Mouse (Mus musculus): Measurements from ENCODE around the gene Apoe.

The Apoe gene

DNA sequence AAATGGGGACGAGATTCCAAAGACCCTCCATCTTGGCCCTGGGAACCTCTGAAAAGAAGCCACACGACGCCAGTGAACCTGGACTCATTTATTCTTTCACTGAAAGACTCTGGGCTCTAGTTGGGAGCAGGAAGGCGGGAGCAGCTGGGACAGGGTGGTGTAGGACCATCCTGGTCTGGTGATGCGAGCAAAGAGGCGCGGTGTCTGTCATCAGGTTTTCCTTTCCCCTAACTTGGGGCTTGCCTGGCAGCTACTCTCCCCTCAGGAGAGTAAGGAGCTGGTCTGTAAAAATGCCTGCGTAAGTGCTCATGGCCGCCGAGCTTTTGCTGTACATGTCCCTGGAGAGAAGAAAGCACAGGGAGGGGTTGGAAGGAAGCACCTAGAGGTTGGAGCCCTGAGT, 27.5 kb downstream of the Apoe start:
- no peaks in the 10 kb centered on the region for H3K36me3 ChIP-seq (ENCODE audit: control insufficient read depth, insufficient read depth, low read length, poor library complexity, severe bottlenecking)
- no peaks in the 10 kb centered on the region for H3K27me3 ChIP-seq (ENCODE audit: control insufficient read depth, insufficient read depth, low read length, poor library complexity, severe bottlenecking)
- DNase-seq (ENCODE audit: low read depth, low spot score): no peak

DNA sequence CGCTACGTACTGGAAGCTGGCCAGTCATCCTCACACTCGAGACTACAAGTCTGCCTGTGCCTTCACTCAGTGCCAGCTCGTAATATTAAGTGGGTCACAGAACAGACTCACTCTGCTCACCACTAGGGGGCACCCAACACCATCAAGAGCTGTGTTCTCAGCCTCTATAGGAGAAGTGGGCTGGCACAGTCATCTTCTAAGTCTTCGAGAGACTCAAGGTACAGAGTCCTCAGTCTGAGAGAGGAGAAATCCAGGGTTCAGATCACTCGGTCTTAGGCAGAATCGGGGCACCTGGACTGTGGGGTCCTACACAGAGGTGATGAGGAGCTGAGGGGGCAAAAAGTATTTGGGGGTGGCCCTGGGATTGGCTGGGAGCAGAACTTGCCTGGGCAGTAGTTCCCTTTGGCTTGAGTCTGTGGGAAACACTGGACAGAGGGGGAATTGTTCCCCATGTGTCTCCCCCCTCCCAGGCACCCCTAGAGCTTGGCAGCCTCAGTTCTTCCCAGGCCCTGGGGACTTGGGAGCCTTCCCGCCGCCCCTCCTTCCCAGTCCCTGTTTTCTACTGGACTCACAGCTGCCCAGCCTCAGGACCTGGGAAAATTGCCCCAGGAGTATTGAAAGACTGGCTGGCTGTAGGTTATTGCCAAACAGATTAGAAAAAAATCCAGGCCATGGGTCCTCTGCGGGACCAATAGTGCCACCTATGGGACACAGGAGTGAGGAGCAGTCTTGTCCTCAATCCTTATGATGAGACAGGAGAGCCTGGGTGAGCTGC, 29.9 kb downstream of the Apoe start:
- H3K36me3 ChIP-seq (ENCODE audit: control insufficient read depth, insufficient read depth, low read length, poor library complexity, severe bottlenecking): no peaks in the 10 kb centered on the region
- H3K27me3 ChIP-seq (ENCODE audit: control insufficient read depth, insufficient read depth, low read length, poor library complexity, severe bottlenecking): no peaks in the 10 kb centered on the region
- DNase-seq (ENCODE audit: low read depth, low spot score): peak; percentile 96

DNA sequence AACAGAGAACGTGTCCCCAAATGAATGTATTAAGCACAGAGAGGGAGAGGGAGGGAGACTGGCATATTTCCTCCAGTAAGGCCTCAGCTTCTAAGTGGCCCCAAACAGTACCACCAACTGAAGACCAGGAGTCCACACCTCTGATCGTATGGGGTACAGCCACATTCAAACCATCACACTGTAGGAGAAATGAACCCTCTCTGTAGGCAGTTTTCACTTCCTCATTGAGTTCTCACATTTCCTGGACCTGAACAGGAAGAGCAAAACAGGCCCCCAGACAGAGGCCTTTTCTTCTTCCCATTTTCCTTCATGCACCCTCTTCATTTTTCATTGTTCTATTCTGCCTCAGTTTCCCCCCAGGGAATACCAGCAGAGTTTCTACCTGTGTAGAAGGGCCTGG, 31.6 kb downstream of the Apoe start:
- Histone ChIP-seq H3K36me3 (ENCODE audit: control insufficient read depth, insufficient read depth, low read length, poor library complexity, severe bottlenecking) (no peaks in the 10 kb centered on the region), H3K27me3 (ENCODE audit: control insufficient read depth, insufficient read depth, low read length, poor library complexity, severe bottlenecking) (no peaks in the 10 kb centered on the region)
- DNase-seq (ENCODE audit: low read depth, low spot score): peak; percentile 76

DNA sequence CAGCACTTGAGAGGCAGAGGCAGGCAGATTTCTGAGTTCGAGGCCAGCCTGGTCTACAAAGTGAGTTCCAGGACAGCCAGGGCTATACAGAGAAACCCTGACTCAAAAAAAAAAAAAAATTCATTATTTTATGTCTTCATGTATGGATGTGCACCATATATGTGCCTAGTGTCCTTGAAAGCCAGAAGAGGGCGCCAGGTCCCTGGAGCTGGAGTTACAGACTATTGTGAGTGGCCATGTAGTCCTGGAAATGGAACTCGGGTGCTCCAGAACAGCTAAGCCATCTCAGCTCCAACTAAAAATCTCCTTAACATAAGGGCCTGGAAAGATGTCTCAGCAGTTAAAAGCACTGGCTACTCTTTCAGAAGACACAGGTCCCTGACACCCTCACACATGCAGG, 32.2 kb downstream of the Apoe start:
- H3K36me3 ChIP-seq (ENCODE audit: control insufficient read depth, insufficient read depth, low read length, poor library complexity, severe bottlenecking): no peaks in the 10 kb centered on the region
- H3K27me3 ChIP-seq (ENCODE audit: control insufficient read depth, insufficient read depth, low read length, poor library complexity, severe bottlenecking): no peaks in the 10 kb centered on the region
- peak; percentile 33 for DNase-seq (ENCODE audit: low read depth, low spot score)

DNA sequence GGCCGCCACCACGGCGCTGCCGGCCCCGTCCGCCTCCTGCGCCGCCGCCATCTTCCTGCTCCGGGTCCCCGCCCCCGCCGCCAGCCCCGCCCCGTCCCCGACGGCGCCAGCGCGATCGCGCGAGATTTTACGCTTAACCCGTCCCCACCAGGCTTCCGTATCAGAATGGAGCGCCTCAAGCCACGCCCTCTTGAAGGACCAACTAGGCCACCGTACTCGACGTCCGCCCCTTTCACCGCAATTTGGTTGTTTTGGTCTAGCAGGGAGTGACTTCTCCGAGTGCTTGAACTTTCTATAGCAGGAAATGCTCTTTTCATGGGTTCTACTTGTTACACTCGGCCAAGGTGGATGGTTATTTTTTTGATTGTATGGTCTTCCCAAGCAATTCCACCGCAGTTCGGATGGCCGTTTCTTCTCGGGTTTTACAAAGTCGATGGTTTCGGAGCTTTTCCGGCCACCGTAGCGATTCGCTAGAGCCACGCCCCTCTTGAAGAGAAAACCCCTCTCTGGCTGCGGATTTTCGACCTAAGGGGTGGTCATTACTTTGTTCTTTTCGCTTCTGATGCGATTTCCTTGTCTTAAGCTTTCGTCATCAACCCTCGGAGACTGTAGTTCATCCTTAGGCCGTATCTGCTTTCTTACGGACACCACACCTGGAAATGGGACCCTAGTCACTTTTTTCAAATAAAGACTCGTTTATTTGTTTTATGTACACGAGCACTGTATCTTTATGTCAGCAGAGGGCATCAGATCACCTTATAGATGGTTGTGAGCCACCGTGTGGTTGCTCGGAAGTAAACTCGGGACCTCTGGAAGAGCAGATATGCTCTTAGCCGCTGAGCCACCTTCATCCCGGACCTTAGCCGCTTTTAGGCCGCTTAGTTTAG, 33.8 kb downstream of the Apoe start, which contains the start of gene Clptm1:
Clptm1 (minus strand) TSS at position 79 of the 887 bp plus-strand sequence.
- peak; percentile 98 for DNase-seq (ENCODE audit: low read depth, low spot score)
- Histone ChIP-seq H3K36me3 (ENCODE audit: control insufficient read depth, insufficient read depth, low read length, poor library complexity, severe bottlenecking) (no peaks in the 10 kb centered on the region), H3K27me3 (ENCODE audit: control insufficient read depth, insufficient read depth, low read length, poor library complexity, severe bottlenecking) (no peaks in the 10 kb centered on the region)

DNA sequence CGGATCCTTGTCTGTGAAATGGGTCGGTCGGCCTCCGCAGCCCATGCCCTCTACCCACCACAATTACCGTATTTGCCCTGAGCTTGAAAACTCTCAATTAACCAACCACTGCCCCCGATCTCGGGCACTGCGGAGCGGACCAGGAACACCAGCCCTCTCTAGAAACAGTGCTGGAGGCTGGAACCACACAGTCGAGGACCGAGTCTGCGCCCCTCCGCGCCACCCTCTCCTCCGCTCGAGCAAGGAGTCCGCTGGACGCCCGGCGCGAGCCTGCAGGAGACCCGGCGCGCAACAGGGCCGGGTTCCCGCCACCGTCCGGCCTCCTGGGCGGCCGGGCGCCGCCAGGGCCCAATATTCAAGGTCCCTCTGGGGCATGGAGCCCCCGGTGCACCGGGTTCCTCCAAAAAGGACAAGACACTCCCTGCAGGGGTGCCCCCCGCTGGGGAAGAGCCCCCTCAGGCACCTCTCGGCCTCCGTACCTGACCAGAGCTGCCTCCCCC, 34.5 kb downstream of the Apoe start:
- H3K36me3 ChIP-seq (ENCODE audit: control insufficient read depth, insufficient read depth, low read length, poor library complexity, severe bottlenecking): no peaks in the 10 kb centered on the region
- H3K27me3 ChIP-seq (ENCODE audit: control insufficient read depth, insufficient read depth, low read length, poor library complexity, severe bottlenecking): no peaks in the 10 kb centered on the region
- no peak for DNase-seq (ENCODE audit: low read depth, low spot score)

DNA sequence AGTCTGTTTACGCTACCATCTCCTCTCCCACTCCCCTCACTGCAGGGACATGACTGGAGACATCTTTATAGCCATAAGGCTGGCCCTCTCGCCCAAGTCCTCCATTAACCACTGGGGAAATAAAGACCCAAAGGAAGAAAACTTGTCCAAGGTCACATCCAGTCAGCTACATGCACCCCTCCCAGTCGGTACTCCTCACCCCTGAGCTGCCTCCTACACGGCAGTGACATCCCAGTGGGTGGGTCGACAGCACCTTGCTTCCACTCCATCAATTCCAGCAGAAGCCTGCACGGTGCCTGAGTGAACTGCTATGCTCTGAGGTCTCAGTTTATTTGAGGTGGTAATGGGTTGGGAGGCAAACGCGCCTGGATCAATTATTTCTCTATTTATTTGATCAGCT, 35.0 kb downstream of the Apoe start:
- H3K27me3 ChIP-seq (ENCODE audit: control insufficient read depth, insufficient read depth, low read length, poor library complexity, severe bottlenecking): no peaks in the 10 kb centered on the region
- no peak for DNase-seq (ENCODE audit: low read depth, low spot score)
- H3K36me3 ChIP-seq (ENCODE audit: control insufficient read depth, insufficient read depth, low read length, poor library complexity, severe bottlenecking): no peaks in the 10 kb centered on the region; the same call in 1 of the 2 replicates

DNA sequence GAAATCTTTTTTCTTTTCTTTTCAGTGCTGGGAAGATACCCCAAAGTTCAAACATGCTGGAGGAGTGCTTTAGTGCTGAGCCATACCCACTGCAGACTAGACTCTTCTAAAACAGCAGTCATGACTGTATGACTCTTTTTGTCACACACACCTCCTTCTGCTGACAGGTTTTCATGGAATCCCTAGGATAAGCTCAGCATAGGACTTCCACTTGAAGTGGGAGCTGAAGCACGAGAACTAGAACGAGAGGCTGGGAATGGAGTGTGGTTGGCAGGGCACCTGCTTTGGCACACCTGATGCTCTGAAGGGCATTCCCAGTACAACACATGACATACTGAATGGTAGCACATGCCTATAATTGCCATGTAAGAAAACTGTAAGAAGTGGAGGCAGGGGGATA, 46.4 kb downstream of the Apoe start:
- H3K27me3 ChIP-seq (ENCODE audit: control insufficient read depth, insufficient read depth, low read length, poor library complexity, severe bottlenecking): no peaks in the 10 kb centered on the region
- peaks cover 8% of the 10 kb centered on the region for H3K36me3 ChIP-seq (ENCODE audit: control insufficient read depth, insufficient read depth, low read length, poor library complexity, severe bottlenecking)
- no peak for DNase-seq (ENCODE audit: low read depth, low spot score)

DNA sequence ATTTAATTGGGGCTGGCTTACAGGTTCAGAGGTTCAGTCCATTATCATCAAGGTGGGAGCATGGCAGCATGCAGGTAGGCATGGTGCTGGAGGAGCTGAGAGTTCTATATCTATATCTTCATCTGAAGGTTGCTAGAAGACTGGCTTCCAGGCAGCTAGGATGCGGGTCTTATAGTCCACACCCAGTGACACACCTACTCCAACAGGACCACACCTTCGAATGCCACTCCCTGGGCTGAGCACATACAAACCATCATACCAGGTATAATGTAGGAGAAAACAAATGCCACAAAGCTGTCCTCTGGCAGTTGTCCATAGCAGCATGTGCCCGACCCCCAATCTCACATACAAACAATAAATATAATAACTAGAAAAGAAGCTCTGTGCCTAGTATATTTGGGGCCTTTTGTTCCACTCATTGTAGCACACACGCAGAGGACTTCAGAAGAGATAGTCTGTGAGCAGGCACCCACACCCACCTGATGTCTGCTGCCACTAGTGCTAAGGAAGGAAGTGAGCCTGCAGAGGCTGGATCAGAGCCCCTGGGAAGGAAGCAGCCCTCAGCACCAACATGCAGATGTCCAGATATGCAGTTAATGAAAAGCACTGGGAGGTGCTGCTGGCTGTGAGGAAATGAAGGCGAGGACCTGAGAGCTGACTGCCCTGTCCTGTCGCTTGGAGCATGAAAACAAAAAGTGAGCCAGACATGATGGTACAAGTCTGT, 47.8 kb downstream of the Apoe start:
- Histone ChIP-seq H3K27me3 (ENCODE audit: control insufficient read depth, insufficient read depth, low read length, poor library complexity, severe bottlenecking) (no peaks in the 10 kb centered on the region), H3K36me3 (ENCODE audit: control insufficient read depth, insufficient read depth, low read length, poor library complexity, severe bottlenecking) (peaks cover 11% of the 10 kb centered on the region)
- no peak for DNase-seq (ENCODE audit: low read depth, low spot score)

All from splenic B cell, adult 2 months (primary cell).